Mouse (Mus musculus) small intestine, adult 2 months (tissue): ENCODE results near the gene Mxi1.

Experiments used
- CTCF ChIP-seq: fragments of 200-500 bp; IDR thresholded peaks from 2 replicates; pipeline ENCODE4 v1.5.1; 2012; ENCODE audit warnings: low read depth, mild to moderate bottlenecking, control low read depth, inconsistent platforms, low read length, moderate library complexity, mixed read lengths; ENCODE audit not compliant: insufficient replicate concordance, insufficient read length; ENCODE audit errors: extremely low read depth
- POLR2A ChIP-seq: fragments of 200-500 bp; IDR thresholded peaks from 2 replicates; pipeline ENCODE4 v1.6.1; 2012; ENCODE audit warnings: low read depth, mild to moderate bottlenecking, control low read depth, inconsistent platforms, low read length, moderate library complexity

- no peak for TF ChIP-seq CTCF
- TF ChIP-seq POLR2A = no peak
These were observed 14.5 kb downstream of the Mxi1 start for GRCm38 (mm10) chr19:53324866-53325265.
